Mouse (Mus musculus) lung, embryonic 15.5 days (tissue): Measurements from ENCODE around the gene Gm4707. TPM values are rescaled to one million over a fixed set of nuclear protein-coding genes. Genes with fewer than 3 reads are reported as not detected.
"Not testable (repeated sequence)": the region's sequence is repeated elsewhere in the genome, so short reads cannot be mapped to it uniquely, and the experiment has no call there.

Source experiments
- ATAC-seq: fragments of 200-750 bp; cut with Nextera tagmentation; 2 replicates; pipeline ENCODE4 v1.8.0; 2017; ENCODE audit warnings: moderate number of reproducible peaks, borderline replicate concordance; ENCODE audit not compliant: low FRiP score, low TSS enrichment; ENCODE audit errors: extremely low read depth
- H3K27ac ChIP-seq: fragments of 300-500 bp; sonication (generic); 2 replicates; pipeline ENCODE4 v1.5.1; 2015; ENCODE audit warnings: moderate library complexity, mild to moderate bottlenecking, inconsistent platforms
- H3K27me3 ChIP-seq: fragments of 300-500 bp; sonication (generic); 2 replicates; pipeline ENCODE4 v1.6.1; 2015; ENCODE audit warnings: inconsistent platforms
- H3K36me3 ChIP-seq: fragments of 300-500 bp; sonication (generic); 2 replicates; pipeline ENCODE4 v1.6.1; 2015; ENCODE audit warnings: inconsistent platforms
- H3K4me1 ChIP-seq: fragments of 300-500 bp; sonication (generic); 2 replicates; pipeline ENCODE4 v1.6.1; 2015; ENCODE audit warnings: inconsistent platforms
- H3K4me2 ChIP-seq: fragments of 300-500 bp; sonication (generic); 2 replicates; pipeline ENCODE4 v1.6.1; 2015; ENCODE audit warnings: inconsistent platforms, mild to moderate bottlenecking, moderate library complexity
- H3K4me3 ChIP-seq: fragments of 300-500 bp; sonication (generic); 2 replicates; pipeline ENCODE4 v1.5.1; 2015; ENCODE audit warnings: mild to moderate bottlenecking, inconsistent platforms
- H3K9ac ChIP-seq: fragments of 300-500 bp; sonication (generic); 2 replicates; pipeline ENCODE4 v1.6.1; 2015; ENCODE audit warnings: inconsistent platforms
- H3K9me3 ChIP-seq: fragments of 300-500 bp; sonication (generic); 2 replicates; pipeline ENCODE4 v1.6.1; 2016; ENCODE audit warnings: inconsistent platforms
- WGBS: fragments of 180-500 bp; shearing (Covaris S2); methylation state at CpG from one replicate; pipeline ENCODE4 v1.1.7; 2015; 5-methylcytosine and 5-hydroxymethylcytosine counted together
- polyA plus RNA-seq: library from polyadenylated mRNA; unstranded; fragments of >200 nt; fragmentation: Nextera tagmentation; extraction: Ambion mirVana; gene quantifications from 2 replicates; pipeline ENCODE4 v1.2.1, GENCODE M21; 2015

The Gm4707 gene
- polyA plus RNA-seq, 1 experiment from 2014 or later: 3.9 TPM

DNA sequence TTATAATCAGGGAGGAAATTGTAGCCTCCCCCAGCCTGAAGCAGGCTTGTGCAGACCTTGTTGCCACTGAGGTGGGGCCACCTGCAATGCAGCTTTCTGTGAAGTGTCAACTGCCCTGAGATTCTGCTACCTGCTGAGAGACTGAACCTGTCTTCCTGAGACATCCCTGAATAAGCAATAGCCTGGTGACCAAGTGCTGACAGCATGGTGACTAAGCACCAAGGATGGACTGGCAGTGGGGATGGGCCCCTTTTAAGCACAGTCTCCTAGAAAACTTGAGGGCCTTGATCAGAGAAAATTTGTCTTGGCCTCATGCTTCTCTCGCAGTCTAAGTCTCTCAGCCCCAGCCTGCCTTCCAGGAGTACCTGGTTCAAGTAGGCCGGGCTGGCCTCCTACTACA, 37.2 kb downstream of the Gm4707 start:
- H3K9me3 ChIP-seq, H3K27me3 ChIP-seq, H3K27ac ChIP-seq, ATAC-seq, H3K4me3 ChIP-seq, H3K9ac ChIP-seq, H3K4me1 ChIP-seq, H3K4me2 ChIP-seq: not testable (repeated sequence)
- peaks cover 40% of the 10 kb centered on the region for H3K36me3 ChIP-seq
- WGBS: 99% methylated on average over 2 of the region's 2 CpGs

DNA sequence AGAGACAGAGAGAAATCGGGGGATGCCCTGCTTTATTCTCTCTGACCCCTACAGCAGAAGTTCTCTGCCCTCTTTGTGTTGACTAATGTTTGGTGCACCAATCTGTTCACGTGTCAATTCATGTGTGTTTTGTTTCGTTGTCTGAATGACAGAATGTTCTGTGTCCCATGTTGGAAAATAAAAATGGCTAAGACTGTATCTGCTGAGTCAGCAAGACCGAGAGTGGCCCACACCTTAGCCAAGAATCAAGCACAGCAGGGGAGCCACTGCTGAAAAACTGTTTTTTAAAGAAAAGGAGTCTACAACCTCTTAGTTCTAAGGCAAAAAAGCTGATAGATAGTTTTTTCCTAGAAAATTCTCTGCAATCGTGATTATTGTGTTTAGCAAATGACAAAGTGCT, 40.3 kb downstream of the Gm4707 start:
- not testable (repeated sequence) for H3K27ac ChIP-seq, H3K9me3 ChIP-seq, H3K4me2 ChIP-seq, H3K4me1 ChIP-seq, H3K27me3 ChIP-seq, H3K4me3 ChIP-seq, ATAC-seq, H3K9ac ChIP-seq
- peaks cover 52% of the 10 kb centered on the region for H3K36me3 ChIP-seq
- 86% methylated on average over 5 of the region's 5 CpGs for WGBS

DNA sequence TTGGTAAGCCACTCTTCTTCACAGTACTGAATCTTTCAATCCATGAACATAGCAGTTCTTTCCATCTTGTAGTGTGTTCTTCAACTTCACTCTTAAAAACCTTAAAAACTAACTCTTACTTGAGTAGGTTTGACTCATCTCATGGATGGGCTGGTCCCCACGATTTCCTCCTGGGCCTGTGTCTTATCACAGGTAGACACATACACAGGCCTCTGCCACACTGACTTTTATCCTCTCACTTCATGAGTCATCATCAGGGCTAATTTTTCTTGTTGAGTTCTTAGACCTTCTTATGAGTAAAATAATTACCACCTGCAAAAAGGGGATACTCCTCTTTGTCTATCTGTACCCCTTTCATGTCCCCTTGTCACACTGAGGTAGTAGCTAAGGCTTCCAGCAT, 42.7 kb downstream of the Gm4707 start:
- Histone ChIP-seq H3K9ac (no peak overlapping the region), H3K27me3 (no peaks in the 10 kb centered on the region), H3K4me3 (no peak overlapping the region), H3K9me3 (peaks cover 5% of the 10 kb centered on the region; the same call in 1 of the 2 replicates), H3K4me2 (no peak overlapping the region), H3K27ac (no peak overlapping the region), H3K4me1 (no peaks in the 10 kb centered on the region), H3K36me3 (peaks cover 31% of the 10 kb centered on the region)
- no peak for ATAC-seq
- WGBS: 94% methylated on average over 1 of the region's 1 CpGs

Other genes starting within 250 kb of the Gm4707 start
- gene Emilin2, start 147.9 kb downstream of the Gm4707 start, polyA plus RNA-seq: 6.2 and 6.9 TPM in 2 replicates
- 62.4 and 68.3 TPM in 2 replicates for gene Smchd1, start 15.4 kb upstream of the Gm4707 start, polyA plus RNA-seq
- 57.4 and 59.4 TPM in 2 replicates for gene Ndc80, start 66.9 kb upstream of the Gm4707 start, polyA plus RNA-seq
- gene Spdya, start 92.1 kb upstream of the Gm4707 start, polyA plus RNA-seq: 0.84 and 1.5 TPM in 2 replicates
- gene Wdr43, start 156.0 kb upstream of the Gm4707 start, polyA plus RNA-seq: 66.9 and 73.0 TPM in 2 replicates
- 1.6 and 2.1 TPM in 2 replicates for gene Togaram2, start 213.3 kb upstream of the Gm4707 start, polyA plus RNA-seq